Mouse (Mus musculus): ENCODE results near the gene Rap1gap2.

DNA sequence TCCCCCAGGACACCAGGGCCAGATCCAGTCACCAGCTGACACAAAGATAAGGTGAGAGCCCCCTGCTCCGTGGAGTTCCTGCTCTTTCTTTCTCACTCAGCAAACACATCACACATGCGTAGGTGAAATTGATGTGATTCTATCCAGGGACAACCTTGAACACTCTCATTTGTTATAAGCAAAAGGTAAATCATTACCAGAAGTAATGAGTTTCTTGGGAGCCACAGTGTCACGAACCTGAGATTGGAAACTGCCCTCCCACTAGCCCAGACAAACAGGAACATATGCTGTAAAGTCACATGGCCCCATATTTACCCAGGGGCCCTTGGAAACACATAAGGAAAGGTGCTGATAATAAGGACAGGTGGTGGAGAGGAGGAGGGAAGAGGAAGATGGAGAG lies 122.8 kb downstream of the Rap1gap2 start:
- no peak for TF ChIP-seq MYC (IDR thresholded peaks at IDR 0.05; ENCODE audit: low read depth, low read length)
- no peak for TF ChIP-seq POLR2A (IDR thresholded peaks at IDR 0.05; ENCODE audit: control insufficient read depth in 1 of 2, insufficient read depth in 1 of 2, low read depth in 1 of 2, low read length in 2 of 2, poor library complexity in 1 of 2)
- no peak for TF ChIP-seq E2F4 (IDR thresholded peaks at IDR 0.05; ENCODE audit: borderline replicate concordance, low read depth, low read length)
